Mouse (Mus musculus): ENCODE data around the gene Mrpl11.
A peak's percentile ranks its signal among the peaks of the same experiment; 100 is the strongest.
"Not testable (repeated sequence)": the region's sequence is repeated elsewhere in the genome, so short reads cannot be mapped to it uniquely, and the experiment has no call there.

Gene Mrpl11

DNA sequence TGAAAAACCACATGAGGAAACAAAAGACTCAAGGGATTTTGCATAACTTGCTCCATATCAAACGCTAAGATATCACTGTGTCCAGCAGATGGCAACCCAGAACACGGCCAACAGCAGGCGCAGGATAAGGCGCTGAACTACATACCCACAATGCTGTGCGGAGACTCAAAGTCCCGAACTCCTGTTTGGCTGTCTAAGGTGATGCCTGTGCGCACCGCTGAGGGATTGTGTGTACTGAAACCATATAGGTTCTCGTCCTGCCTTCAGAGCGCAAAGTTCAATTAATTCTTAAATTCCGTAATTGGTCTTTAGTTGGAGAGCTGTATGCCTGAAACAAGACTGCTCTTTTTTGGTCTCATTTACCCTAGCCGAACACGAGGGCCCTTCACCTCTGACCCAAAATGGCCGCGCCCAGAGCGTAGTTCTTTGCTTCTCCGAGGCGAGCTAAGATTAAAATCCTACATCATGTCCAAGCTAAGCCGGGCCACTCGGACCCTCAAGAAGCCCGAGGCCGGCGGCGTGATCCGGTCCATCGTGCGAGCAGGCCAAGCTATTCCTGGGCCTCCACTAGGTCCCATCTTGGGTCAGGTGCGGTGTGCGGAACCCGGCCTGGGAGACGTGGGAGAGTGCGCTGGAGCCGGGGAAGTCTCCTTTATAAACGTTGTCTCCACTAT lies at the start of gene Mrpl11:
Gene Mrpl11, plus strand, starts transcription at position 220 of the 674 bp plus-strand sequence.
- peak; percentile 94 for DNase-seq (ENCODE audit: extremely low read depth, low read depth)

DNA sequence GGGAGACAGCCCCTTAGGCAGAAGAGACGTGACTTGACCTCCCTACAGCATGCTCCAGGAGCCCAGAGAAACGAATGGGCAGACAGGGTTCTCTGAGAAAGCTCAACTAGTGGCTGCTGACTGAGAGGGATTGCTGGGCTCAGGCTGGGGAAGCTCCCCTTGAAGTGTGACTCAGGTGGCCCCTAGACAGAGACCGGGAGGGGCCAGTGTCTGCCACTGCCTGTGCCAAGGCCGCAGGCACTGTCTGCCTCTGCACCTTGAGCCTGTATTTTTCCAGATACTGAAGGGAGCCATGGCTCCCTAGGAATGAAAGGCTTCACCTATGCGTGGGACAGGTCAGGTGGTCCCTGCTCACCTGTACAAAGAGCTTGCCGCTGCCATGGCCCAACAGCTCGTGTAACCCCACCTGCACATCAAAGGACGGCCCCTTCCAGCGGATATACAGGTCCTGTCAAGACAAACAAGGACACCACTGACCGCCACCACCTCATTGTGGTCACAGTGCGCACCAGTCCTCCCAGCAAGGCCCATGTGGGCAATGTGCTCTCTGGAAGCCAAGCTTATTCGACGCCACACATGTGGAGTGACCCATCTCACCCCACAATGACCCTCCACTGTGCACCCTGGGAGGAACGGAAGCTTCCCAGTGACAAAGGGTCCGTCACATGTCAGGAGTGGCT lies 45.9 kb upstream of the Mrpl11 start:
- no peak for DNase-seq (ENCODE audit: extremely low read depth, low read depth)

DNA sequence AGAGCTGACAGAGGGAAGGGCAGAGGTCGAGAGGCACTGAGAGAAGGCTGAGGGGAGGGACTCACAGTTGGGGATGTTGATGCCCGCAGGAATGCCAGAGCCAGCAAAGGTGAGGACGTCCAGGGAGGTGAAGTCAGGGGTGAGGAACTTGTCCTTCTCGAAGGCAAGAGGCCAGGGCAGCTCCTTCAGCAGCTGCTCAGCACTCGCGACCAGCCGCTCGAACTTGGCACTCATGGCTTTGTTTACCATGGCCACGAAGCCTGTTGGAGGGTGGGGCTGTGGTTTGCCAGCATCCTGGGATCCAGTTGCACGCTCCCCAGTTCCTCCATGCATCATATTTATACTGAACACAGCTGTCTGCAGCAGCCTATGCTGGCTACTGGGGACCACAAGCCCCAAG lies 45.1 kb upstream of the Mrpl11 start:
- no peak for DNase-seq (ENCODE audit: extremely low read depth, low read depth)

DNA sequence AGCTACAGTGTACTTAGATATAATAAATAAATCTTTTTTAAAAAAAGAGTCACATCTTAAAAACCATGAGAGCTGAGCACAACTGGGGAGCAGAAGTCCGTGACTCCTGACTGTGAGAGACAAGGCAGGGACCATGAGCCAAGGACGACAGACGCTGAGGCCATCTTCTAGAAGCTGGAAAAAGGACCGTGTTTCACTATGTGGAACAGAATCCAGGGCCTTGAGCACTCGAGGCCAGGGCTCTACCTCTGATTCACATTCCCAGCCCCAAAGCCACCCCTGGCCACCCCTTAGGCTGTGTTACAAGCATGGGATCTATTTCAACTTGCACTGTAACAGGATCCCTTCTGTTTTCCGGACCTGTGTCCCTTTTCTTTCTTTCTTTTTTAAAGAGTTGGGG lies 42.3 kb upstream of the Mrpl11 start:
- no peak for DNase-seq (ENCODE audit: extremely low read depth, low read depth)

DNA sequence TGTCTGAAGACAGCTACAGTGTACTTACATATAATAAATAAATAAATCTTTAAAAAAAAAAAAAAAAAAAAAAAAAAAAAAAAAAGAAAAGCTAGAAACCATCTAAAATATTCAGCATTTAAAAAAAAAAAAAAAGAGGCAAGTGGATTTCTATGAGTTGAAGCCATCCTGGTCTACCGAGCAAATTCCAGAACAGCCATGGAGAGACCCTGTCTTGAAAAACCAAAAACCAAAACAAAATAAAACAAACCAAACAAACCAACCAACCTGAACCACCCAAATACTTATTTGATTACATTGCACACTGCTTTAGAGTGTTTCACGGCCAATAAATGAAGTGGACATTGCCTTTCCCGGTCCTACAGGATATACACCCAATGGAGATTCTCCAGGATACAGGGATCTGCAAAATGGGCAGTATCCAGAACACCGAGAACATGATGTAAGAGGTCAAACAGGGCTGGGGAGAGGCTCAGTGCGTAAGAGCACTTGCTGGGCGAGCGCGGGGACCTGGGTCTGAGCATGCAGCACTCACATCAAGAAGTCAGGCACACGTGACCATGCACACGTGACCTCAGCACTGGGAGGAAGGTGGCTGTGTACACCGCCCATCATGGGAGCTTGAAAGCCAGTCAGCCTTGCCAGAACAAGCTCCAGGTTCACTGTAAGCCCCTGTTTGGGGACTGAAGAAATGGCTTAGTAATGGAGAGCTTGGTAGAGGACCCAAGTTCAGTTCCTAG lies 36.7 kb upstream of the Mrpl11 start:
- no peak for DNase-seq (ENCODE audit: extremely low read depth, low read depth)

DNA sequence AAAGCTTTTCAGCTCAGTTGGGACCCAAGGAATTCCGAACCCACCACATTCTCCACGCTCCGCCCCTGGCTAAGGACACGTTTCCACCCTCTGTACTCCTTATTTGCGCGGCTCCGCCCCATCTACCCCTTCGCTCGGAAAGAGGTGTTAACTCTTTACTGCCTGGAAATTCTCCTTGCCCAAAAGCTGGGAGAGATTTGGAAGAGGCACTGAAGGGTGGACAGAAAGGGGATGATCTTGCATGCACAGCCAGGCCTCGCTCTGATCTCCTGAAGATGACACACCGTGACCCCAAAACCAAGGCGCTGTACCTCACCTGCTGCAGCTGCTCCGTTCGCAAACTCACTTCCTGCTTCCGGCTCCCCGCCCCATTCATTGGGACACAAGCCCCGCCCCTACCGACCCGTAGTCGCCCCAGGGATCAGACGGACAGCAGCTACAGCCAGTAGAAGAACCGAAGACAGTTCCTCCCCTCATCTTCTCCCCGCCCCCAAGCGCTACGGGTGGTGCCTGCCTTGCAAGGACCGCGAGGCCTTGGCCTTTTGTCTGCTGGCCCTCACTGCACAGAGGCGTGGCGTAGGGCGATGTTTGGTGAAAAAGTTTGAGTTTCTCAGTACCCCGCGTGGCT lies 33.9 kb upstream of the Mrpl11 start, which contains the start of gene Dpp3:
Gene Dpp3, minus strand, starts transcription at position 384 of the 628 bp plus-strand sequence.
- DNase-seq (ENCODE audit: extremely low read depth, low read depth): peak; percentile 89

DNA sequence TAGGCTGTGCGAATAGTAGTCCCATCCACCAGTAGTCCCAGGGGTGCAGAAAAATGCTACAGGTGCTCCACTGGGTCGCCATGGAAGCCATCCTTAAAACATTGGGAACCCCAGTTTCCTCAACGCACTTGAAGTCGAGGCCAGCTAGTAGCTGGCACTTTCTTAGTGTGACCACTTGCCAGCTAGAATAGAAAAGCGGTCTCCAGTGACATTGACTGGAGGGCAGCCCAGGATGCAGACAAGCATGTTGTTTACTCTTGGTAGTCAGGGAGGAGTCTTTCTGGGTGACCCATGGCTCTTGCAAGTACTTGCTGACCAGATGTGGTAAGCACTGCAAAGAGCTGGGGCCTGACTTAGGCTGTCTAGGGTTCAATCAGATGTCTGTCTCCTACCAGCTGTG lies 33.2 kb upstream of the Mrpl11 start:
- no peak for DNase-seq (ENCODE audit: extremely low read depth, low read depth)

DNA sequence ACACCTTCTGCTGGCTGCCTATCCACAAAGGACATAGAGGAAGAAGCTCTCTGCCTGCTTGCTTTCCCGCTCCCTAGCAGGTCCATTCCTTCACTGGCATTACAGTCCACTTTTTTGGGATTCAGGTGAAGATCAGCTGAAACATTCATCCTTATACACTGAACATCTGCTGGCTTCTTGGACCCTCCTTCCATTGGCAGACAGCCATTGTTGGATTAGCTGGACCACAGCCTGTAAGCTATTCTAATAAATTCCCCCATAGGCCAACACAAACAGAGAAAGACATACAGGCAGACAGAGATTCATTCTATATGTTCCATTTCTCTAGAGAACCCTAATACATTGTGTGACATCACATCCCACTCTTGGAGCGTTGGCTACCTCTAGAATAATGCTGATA lies 25.1 kb upstream of the Mrpl11 start:
- no peak for DNase-seq (ENCODE audit: extremely low read depth, low read depth)

DNA sequence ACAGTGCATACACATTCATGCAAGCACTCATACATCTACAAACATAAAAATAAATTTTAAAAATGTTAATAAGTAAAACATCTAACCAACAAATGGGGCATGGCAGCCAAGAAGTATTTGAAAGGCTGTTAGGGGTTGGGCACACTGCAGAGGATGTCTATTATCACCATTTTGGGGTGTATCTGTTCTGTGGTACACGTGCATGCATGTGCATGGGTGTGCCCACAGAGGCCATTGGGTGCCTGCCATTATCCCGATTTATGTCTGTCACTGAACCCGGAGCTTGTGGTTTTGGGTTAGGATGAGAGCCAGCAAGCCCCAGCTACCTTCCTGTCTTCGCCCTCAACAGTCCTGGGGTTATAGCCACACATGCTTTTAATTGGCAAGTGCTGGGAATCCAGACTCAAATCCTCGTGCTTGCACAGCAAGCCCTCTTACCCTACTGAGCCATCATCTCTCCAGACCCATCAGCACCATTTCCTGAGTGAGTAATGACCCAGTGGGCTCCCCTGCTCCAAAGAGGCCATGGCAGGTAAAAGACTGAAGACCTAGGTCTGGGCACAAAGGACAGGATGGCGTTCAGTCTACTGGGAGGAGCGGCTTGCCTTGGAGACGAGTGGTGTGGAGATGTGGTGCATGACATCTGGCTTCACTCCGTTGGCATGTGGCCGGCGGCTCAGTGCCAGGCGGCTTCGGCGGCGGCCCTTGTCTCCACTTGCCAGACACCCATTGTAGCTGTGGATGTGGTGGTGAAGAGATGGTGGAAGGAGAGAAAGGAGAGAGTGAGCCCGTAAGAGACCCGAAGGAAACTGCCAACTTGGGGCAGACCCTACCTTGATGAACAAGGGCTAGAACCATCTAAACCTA lies 24.3 kb upstream of the Mrpl11 start:
- no peak for DNase-seq (ENCODE audit: extremely low read depth, low read depth)

DNA sequence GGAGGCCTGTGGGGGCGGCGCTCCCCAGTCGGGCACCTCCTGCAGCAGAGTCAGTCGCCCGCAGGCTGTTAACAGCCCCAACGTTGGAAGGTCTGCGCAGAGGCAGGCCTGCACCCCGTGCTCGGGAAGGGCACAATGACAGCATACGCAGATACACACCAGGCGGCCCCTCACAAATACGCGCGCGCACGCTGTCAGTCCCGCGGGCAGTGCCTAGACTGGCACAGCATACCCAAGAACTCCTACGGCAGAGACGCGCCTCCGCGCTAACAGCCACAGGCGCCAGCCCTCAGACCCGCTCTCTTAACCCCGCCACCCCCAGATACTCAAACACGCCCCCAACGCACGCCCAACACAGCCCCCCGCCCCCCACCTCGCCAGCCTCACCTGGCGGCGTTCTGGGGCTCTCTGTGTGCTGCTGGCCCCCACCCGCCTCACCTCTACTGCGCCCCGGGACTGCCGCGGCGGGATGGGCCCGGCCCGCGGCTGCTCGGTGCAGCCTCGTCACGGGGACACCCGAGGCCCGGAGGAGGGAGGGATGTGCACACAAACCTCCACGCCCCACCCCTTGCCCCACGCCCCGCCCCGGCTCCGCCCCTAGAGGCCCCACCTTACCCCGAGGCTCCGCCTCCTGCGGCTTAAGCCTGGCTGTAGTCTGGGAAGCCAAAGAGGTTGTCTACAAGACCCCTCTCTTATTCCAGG lies 19.2 kb upstream of the Mrpl11 start, which contains the start of gene Peli3:
Gene Peli3, minus strand, starts transcription at position 577 of the 702 bp plus-strand sequence.
- peak; percentile 16 for DNase-seq (ENCODE audit: extremely low read depth, low read depth)

DNA sequence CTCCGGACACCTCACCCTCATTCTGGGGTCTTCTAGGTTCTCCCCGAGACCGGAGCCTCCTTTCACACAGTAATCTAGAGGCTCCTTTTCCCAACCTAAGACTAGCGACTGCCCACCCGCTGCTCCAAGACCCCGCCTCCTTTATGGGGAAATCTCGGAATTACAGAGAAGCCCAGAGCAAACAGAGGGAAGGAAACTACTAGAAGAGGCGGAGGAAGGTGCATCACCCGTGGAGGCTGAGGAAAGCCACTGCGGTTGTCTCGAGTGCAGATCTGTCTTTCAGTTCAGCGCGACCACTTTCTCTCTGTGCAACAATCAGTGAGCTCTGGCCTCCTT lies 18.7 kb upstream of the Mrpl11 start:
- no peak for DNase-seq (ENCODE audit: extremely low read depth, low read depth)

DNA sequence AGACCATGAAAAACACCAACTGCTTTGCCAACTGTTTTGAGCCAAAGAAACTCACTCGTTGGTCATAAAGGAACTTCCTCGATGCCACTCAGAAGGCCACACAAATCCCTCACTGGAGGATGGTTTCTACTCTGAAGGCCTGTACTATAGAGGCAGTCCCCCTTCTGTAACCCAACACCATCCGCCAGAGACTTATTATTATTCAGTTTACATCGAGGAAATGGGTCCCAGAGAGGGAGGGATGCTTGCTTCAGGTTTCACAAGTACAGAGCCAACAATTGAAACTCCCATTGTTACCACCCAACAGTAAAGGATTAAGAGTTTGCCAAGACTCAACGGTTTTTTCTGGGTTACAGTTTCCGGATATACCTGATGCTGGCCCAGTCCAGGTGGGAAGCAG lies 16.4 kb upstream of the Mrpl11 start:
- no peak for DNase-seq (ENCODE audit: extremely low read depth, low read depth)

DNA sequence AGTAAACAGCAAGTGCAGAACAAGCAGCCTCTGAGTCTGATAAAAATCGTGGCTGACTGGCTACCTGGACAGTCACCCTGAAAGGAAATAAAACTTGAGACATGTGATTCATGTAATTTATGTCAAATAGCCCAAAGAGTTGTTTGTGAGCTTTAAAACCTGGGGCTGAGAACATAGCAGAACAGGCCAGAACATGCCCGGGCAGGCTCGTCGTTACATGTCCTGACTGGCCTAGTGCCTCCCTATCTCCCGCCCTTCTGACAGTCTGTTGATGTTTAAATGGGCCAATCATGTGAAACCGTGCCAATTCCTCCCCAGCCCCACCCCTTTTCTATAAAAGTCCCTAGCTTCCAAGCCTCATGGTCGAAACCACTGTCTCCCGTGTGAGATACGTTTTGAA lies 13.3 kb upstream of the Mrpl11 start:
- DNase-seq (ENCODE audit: extremely low read depth, low read depth): not testable (repeated sequence)

DNA sequence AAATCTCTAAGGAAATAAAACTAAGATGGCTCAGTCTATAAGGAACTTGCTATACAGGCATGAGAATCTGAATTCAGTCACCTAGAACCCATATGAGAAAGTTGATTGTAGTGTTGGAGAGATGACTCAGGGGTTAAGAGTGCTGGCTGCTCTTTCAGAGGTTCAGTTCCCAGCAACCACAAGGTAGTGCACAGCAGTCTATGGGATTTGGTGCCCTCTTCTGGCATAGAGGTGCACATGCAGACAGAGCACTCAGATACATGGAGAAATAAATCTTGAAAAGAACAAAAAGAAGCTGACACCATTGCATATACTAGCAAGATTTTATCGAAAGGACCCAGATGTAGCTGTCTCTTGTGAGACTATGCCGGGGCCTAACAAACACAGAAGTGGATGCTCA lies 6.3 kb downstream of the Mrpl11 start:
- DNase-seq (ENCODE audit: extremely low read depth, low read depth): no peak

DNA sequence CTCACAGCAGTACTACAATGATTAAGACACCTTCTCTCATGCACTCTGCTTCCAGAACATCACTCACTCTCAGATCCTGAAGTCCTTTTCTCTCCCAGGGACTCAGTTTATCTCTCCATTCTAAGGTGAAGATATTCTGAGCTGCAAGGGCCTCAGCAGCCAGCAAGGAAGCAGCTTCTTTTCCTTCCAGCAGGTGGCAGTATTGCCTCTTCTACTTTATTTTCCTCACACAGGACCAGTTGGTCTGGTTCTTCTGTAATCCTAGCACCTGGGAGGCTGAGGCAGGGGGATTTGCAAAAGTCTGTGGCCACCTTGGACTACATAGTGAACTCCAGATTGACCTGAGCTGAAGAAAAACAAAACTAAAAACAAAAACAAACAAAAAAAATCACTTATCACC lies 19.8 kb downstream of the Mrpl11 start:
- DNase-seq (ENCODE audit: extremely low read depth, low read depth): no peak

DNA sequence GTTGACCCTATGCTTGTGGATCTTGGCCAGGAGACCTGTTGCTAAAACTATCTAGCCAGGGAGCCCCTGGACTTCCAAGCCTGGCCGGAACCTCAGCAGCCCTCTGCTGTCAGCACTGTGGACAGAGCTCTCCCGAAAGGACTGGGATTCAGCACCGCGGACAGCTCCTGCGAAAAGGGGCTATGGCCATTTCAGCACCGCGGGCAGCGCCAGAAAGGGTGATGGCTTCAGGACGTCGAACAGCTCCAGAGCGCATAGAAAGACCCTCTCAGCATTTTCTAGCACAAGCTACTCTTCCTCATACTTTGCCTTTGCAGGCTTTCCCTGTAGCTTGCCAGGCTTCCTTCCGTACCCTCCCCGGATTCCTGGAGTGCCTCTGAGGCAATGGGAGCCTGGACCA lies 27.1 kb downstream of the Mrpl11 start:
- peak; percentile 35 for DNase-seq (ENCODE audit: extremely low read depth, low read depth)

DNA sequence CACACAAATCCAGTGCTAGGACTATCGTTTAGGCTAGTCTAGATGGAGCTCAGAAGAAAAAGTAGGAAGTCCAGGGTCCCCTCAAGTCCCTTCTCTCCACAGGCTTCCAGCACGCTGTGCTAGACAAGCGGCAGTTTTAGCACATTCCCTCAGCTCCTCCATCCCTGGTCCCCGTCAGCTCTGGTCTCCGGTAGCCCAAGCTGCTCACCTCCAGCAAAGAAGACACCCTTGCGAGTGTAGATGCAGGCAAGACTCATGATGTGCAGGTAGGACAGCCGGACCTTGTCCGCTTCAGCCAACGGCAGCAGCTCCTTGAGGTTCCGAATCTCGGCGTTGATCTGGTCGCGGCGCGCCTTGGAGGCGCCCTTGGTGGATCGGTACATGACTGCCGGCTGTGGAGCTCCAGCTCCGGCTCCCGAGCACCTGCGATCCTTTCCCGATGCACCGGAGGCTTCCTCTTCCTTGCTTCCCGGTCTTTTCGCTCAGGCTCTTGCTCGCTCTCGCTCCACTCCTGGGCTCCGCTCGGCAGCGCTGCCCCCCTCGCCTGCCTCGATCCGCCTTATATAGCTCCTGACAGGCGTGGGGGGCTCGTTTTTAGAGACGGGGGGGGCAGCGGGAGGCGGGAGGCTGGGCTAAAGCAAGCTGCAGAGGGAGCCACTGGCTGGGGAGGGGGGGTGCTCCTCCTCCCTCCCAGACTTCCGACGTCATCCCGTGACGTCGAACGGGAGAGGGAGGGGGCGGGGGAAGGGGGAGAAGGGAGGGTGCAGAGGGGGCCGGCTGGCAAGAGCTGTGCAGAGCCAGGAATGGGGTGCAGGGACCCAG lies 27.7 kb downstream of the Mrpl11 start:
- no peak for DNase-seq (ENCODE audit: extremely low read depth, low read depth)

DNA sequence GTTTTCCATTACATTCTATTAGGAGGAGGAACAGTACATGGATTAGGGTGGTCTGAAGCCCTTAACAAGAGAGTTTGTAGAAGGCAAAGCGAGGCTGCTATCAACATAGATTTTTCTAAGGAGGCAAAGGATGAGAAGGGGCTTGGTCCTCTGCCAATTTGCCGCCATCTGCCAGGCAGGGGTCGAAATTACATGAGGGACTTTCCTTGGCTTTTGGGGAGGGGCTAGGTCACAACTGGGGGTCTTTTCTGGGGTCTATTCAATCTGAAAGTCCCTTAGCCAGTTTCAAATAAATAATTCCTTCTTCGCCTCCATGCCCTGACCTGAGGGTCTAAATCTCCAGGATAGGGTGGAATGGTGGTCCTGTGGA lies 28.3 kb downstream of the Mrpl11 start, which contains the start of gene Npas4:
Gene Npas4, minus strand, starts transcription at position 61 of the 370 bp plus-strand sequence.
- DNase-seq (ENCODE audit: extremely low read depth, low read depth): no peak

DNA sequence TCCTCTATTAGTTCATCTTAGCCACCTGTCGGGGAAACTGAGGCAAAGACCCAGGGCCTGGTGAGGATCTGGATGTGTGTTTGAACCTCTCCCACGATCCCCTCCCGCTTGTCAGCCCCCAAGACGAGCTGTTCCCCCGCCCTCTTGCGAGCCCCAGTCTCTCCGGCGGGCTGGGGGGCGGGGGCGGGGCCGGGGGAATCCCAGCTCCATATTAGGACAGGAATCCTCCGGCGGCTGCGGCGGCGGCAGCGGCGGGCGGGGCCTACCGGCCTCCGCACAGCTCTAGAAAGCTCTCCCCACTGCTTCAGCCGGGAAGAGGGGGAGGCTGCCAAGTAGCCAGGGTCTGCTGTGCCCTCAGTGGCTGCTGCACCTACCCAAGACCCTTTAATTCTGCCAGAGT lies 28.8 kb downstream of the Mrpl11 start:
- DNase-seq (ENCODE audit: extremely low read depth, low read depth): no peak

DNA sequence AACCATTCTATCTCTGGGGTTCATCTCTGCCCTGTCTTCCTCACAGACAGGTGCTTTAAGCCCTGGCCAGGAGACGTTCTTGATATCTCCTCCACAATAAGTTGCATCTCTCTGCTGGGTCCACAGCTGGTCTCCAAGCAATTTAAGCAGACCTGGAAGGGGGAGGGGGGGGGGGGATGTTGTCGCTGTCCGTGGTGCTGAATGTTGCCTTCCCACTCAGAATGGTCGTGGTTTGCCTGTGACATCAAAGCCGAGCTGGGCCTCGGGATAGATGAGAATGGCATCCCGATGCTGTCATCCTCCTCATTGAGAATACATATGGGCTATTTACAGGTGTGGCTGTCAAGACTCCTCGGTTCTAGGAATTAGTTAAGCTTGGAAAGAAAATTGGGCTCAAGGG lies 30.4 kb downstream of the Mrpl11 start:
- DNase-seq (ENCODE audit: extremely low read depth, low read depth): no peak
